ENCODE assay signal across 25 mouse cellular contexts in the genomic region with DNA sequence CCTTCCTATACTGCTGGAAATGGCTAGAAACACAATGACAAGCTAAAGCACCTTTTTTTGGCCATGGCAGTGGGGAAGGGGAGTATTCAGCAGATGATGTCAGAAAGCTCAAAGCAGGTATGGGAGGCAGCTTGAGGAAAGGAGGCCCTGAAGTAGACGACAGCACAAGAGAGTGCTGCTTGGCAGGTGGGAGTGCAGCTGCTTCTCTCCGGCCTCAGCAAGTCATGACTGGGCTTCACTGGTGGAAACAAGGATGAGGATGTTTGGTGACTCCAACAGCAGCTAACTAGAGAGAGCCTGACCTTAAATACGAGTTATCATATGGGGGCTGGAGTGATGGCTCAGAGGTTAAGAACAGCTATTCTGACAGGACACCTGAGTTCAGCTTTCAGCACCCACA. TPM values are rescaled to one million over a fixed set of nuclear protein-coding genes. Genes with fewer than 3 reads are reported as not detected.
A peak's percentile ranks its signal among the peaks of the same experiment; 100 is the strongest.
DNase-seq lines count a peak whose midpoint lies in the region; ATAC-seq lines count a peak whose summit lies in the region.
"Had no signal": no experiment of that assay in that cellular context is flagged by ENCODE, and none has a peak within 500 bp of the region (broad histone marks: within the 10 kb centered on the region; RNA-seq: fewer than 3 reads in every experiment).

No protein-coding gene starts in this region.

- peaks cover 44% of the 10 kb centered on the region for H3K36me3 ChIP-seq in megakaryocyte, embryonic 14.5 days (replicated peaks; ENCODE audit: low read length)
- H3K36me3 ChIP-seq: embryonic facial prominence, embryonic 15.5 days; heart, embryonic 15.5 days had no signal

- H3K9me3 ChIP-seq in megakaryocyte, embryonic 14.5 days: no peaks in the 10 kb centered on the region
- H3K9me3 ChIP-seq: embryonic facial prominence, embryonic 12.5 days; embryonic facial prominence, embryonic 15.5 days; G1E; heart, embryonic 15.5 days had no signal

- H3K4me1 ChIP-seq in megakaryocyte, embryonic 14.5 days: peaks cover 98% of the 10 kb centered on the region

- peak overlapping the region; percentile 34 for H3K4me3 ChIP-seq in megakaryocyte, embryonic 14.5 days (replicated peaks)
- H3K4me3 ChIP-seq: embryonic facial prominence, embryonic 12.5 days; embryonic facial prominence, embryonic 15.5 days; gastrocnemius, adult 2 months; heart, embryonic 15.5 days had no signal

- peak; percentile 44 for DNase-seq in kidney, adult 18-20 months
- no peak for DNase-seq in kidney, postnatal 36 days
- DNase-seq in ZHBTc4 (ENCODE audit: low read depth, low spot score): peak; percentile 26
- DNase-seq in gastrocnemius, adult 8-10 months (ENCODE audit: low spot score in 2 of 2): no peak
- DNase-seq: adrenal gland, adult 2 months; adrenal gland, postnatal 14 days; cerebellum, adult 11 months; cerebellum, adult 2 months; cerebellum, adult 9-11 months; cerebellum, postnatal 25 days; forebrain, postnatal 0 days; gastrocnemius, adult 2 months; gastrocnemius, postnatal 25 days; heart, postnatal 14 days; heart, postnatal 4 days had no signal

- no peak for ATAC-seq in megakaryocyte, adult 5-6 weeks (ENCODE audit: poor library complexity, severe bottlenecking)
- ATAC-seq: forebrain, embryonic 14.5 days; forebrain, postnatal 0 days; hindbrain, postnatal 0 days; inflammation-experienced regulatory T-cells, adult 6 months; Patski had no signal

- no peaks in the 10 kb centered on the region for H3K27me3 ChIP-seq in megakaryocyte, embryonic 14.5 days (replicated peaks)
- H3K27me3 ChIP-seq: embryonic facial prominence, embryonic 12.5 days; embryonic facial prominence, embryonic 15.5 days; heart, embryonic 15.5 days; Patski had no signal

RNA-seq across cellular contexts. Expression of gene Maea, which starts 12.3 kb away (rescaled TPM):
- polyA plus RNA-seq in megakaryocyte, embryonic 14.5 days (2012; ENCODE audit: insufficient read depth, low replicate concordance): 43.7 and 134 TPM in 2 replicates
- 43.3 and 45.9 TPM in 2 replicates for total RNA-seq in megakaryocyte, adult 5-6 weeks (2015)
- total RNA-seq in megakaryocyte, adult 5-6 weeks (2017): 239 and 253 TPM in 2 replicates
- 10 to 100 TPM; 60.6 to 66.4 (median 64.5) TPM for total RNA-seq in gastrocnemius, adult 8-10 months (2022)

RNA-seq across cellular contexts. Expression of gene Uvssa, which starts 30.7 kb away (rescaled TPM):
- 0.19 and 0.57 TPM in 2 replicates for polyA plus RNA-seq in megakaryocyte, embryonic 14.5 days (2012; ENCODE audit: insufficient read depth, low replicate concordance)
- 9.4 TPM in 2 replicates for total RNA-seq in megakaryocyte, adult 5-6 weeks (2015)
- 6.1 and 8.4 TPM in 2 replicates for total RNA-seq in megakaryocyte, adult 5-6 weeks (2017)
- 1 to 10 TPM; 1.6 to 2.4 (median 2.3) TPM for total RNA-seq in gastrocnemius, adult 8-10 months (2022)

Comparison
In these comparisons a context has a peak if more than half of its experiments do, and no peak if none do; other contexts are left out.
1. DNase-seq: peak in kidney, adult 18-20 months (single experiment) and ZHBTc4 (single experiment); none in kidney, postnatal 36 days (0 of 2) and gastrocnemius, adult 8-10 months (0 of 2).